Mouse (Mus musculus) heart, embryonic 14.5 days (tissue): ENCODE results near the gene Rab13. TPM values are rescaled to one million over a fixed set of nuclear protein-coding genes. Genes with fewer than 3 reads are reported as not detected.

Experiments used
- ATAC-seq: fragments of 200-750 bp; cut with Nextera tagmentation; 2 replicates; pipeline ENCODE4 v1.8.0; 2017; ENCODE audit warnings: low read depth, moderate TSS enrichment; ENCODE audit not compliant: insufficient number of reproducible peaks, insufficient read depth, low FRiP score
- H3K27ac ChIP-seq, 2 experiments: fragments of 200-500 bp in 1 of 2; fragments of 300-500 bp in 1 of 2; sonication (generic) in 1 of 2; replicated peaks in 1 of 2; 2 replicates each; pipeline ENCODE4 v1.5.1; 2012 to 2014; ENCODE audit warnings: low read depth in 2 of 2, low read length in 2 of 2, control low read depth in 1 of 2, mild to moderate bottlenecking in 1 of 2, mixed read lengths in 1 of 2; ENCODE audit not compliant: control insufficient read depth in 1 of 2, insufficient read depth in 1 of 2
- H3K27me3 ChIP-seq: fragments of 300-500 bp; sonication (generic); 2 replicates; pipeline ENCODE4 v1.6.1; 2014; ENCODE audit warnings: mild to moderate bottlenecking, low read length, control low read depth; ENCODE audit not compliant: control insufficient read depth, insufficient read depth
- H3K36me3 ChIP-seq: fragments of 300-500 bp; sonication (generic); 2 replicates; pipeline ENCODE4 v1.6.1; 2014; ENCODE audit warnings: mild to moderate bottlenecking, control low read depth, low read length, mixed read lengths; ENCODE audit not compliant: control insufficient read depth, insufficient read depth
- H3K4me1 ChIP-seq, 2 experiments: fragments of 200-500 bp in 1 of 2; fragments of 300-500 bp in 1 of 2; sonication (generic) in 1 of 2; 2 replicates each; pipeline ENCODE4 v1.6.1; 2012 to 2014; ENCODE audit warnings: low read length in 2 of 2, control low read depth in 1 of 2, mixed read lengths in 1 of 2; ENCODE audit not compliant: control insufficient read depth in 2 of 2, insufficient read depth in 2 of 2
- H3K4me2 ChIP-seq: fragments of 300-500 bp; sonication (generic); 2 replicates; pipeline ENCODE4 v1.6.1; 2014; ENCODE audit warnings: mild to moderate bottlenecking, low read length
- H3K4me3 ChIP-seq, 2 experiments: fragments of 200-500 bp in 1 of 2; fragments of 300-500 bp in 1 of 2; sonication (generic) in 1 of 2; 2 replicates each; pipeline ENCODE4 v1.5.1; 2012 to 2014; ENCODE audit warnings: low read length in 2 of 2, mild to moderate bottlenecking in 2 of 2, control low read depth in 1 of 2, low read depth in 1 of 2, moderate library complexity in 1 of 2; ENCODE audit not compliant: control insufficient read depth in 1 of 2, insufficient read depth in 1 of 2
- H3K9ac ChIP-seq: fragments of 300-500 bp; sonication (generic); 2 replicates; pipeline ENCODE4 v1.6.1; 2014; ENCODE audit warnings: mild to moderate bottlenecking, low read length
- H3K9me3 ChIP-seq: fragments of 300-500 bp; sonication (generic); 2 replicates; pipeline ENCODE4 v1.6.1; 2016; ENCODE audit warnings: low read length, control low read depth; ENCODE audit not compliant: control insufficient read depth
- WGBS: fragments of 180-500 bp; shearing (Covaris S2); extraction: QIAGEN DNeasy Blood & Tissue Kit; methylation state at CpG from one replicate; pipeline ENCODE4 v1.1.7; 2014; 5-methylcytosine and 5-hydroxymethylcytosine counted together
- polyA plus RNA-seq: library from polyadenylated mRNA; unstranded; fragments of >200 nt; fragmentation: Nextera tagmentation; extraction: Ambion mirVana; gene quantifications from 2 replicates; pipeline ENCODE4 v1.2.1, GENCODE M21; 2014

Gene Rab13
- polyA plus RNA-seq, 1 experiment from 2014 or later, result 12.1 TPM

DNA sequence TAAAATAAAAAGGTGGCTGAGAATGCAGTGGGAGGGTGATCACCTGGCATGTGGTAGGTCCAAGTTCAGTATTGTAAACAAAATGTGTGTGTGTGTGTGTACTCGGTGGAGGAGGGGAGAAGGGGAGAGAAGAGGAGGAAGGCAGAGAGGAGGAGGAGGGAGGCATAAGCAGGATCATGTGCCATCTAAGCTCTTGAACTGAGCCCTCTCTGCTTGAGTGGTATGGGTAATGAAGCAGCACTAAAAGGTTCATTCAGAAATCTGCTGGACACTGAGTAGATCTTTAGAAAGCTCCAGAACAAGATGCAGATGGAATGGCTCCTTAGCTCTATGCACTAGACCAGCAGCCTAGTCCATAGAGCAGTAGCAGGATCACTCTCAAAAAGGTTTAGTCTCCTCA lies 10.6 kb upstream of the Rab13 start:
- peaks cover 5% of the 10 kb centered on the region for H3K36me3 ChIP-seq
- no peaks in the 10 kb centered on the region for H3K27me3 ChIP-seq
- H3K4me1 ChIP-seq, result peaks cover 0 to 2% of the 10 kb centered on the region in 2 experiments; a peak in 1 of 4 replicates
- 73% methylated on average over 1 of the region's 1 CpGs for WGBS
- ATAC-seq, result no peak
- no peak overlapping the region for H3K4me2 ChIP-seq
- no peak overlapping the region for H3K4me3 ChIP-seq
- H3K27ac ChIP-seq, result no peak overlapping the region
- no peak overlapping the region for H3K9ac ChIP-seq
- no peaks in the 10 kb centered on the region for H3K9me3 ChIP-seq

DNA sequence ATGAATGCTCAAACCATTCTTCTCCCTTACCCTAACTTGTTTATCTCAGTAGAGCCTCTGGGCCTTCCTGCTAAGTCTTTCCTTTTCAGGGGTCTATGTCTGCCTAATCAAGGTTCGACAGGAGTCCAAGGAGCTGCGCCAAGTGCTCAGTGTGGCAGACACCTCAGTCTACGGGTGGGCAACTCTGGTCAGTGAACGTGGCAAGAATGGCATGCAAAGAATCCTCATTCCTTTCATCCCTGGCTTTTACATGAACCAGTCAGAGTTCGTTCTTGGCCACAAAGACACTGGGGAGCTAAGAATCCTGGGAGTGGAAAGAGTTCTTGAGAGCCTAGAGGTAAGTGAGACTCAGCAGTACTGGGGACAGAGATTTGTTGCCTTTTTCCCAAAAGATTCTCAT lies 9.9 kb upstream of the Rab13 start:
- peak overlapping the region; percentile 1 to 39; a peak in 1 of 4 replicates for H3K27ac ChIP-seq
- 18% methylated on average over 5 of the region's 5 CpGs for WGBS

DNA sequence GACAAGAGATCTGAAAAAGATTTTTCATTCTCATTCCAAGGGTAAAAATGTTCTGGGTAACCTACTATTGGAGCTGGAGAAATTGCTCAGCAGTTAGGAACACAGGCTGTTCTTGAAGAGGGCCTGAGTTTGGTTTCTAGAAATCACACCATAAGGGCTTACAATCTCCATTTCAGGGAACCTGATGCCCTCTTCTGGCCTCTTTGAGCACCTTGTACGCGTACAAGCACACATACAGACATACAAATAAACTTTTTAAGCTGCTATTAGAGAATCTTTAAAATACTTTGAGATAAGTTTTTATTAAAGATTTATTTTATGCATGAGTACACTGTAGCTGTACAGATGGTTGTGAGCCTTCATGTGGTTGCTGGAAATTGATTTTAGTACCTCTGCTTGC lies 8.9 kb upstream of the Rab13 start:
- no peak for ATAC-seq
- Histone ChIP-seq H3K4me1 (peaks cover 0 to 2% of the 10 kb centered on the region in 2 experiments; a peak in 1 of 4 replicates), H3K9ac (no peak overlapping the region), H3K36me3 (peaks cover 22% of the 10 kb centered on the region), H3K9me3 (no peaks in the 10 kb centered on the region), H3K4me3 (no peak overlapping the region), H3K27ac (no peak overlapping the region), H3K4me2 (no peak overlapping the region), H3K27me3 (no peaks in the 10 kb centered on the region)
- WGBS, result 95% methylated on average over 2 of the region's 2 CpGs

More for the DNA sequence above, 9.9 kb upstream of the Rab13 start:
- no peak overlapping the region for H3K4me3 ChIP-seq
- peaks cover 12% of the 10 kb centered on the region for H3K36me3 ChIP-seq
- H3K27me3 ChIP-seq, result no peaks in the 10 kb centered on the region
- no peaks in the 10 kb centered on the region for H3K9me3 ChIP-seq
- H3K4me1 ChIP-seq, result peaks cover 0 to 2% of the 10 kb centered on the region in 2 experiments; a peak in 1 of 4 replicates
- H3K4me2 ChIP-seq, result no peak overlapping the region
- H3K9ac ChIP-seq, result no peak overlapping the region
- peak; percentile 29 for ATAC-seq

DNA sequence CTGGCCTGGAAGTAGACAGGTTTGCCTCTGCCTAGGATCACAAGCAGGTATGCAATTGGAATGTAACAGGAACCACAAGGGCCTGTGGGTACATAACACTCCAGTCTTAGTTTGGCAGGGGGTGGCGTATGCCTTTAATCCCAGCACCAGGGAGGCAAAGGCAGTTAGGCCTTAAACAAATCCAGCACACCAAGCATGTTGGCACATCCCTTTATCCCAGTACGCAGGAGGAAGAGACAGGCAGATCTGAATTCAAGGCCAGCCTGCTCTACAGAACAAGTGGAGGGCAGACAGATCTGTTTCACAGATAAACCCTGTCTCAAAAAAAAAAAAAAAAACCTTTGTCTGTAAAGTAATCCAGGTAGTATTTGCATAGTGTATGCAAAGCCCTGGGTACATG lies 4.8 kb upstream of the Rab13 start:
- peaks cover 7 to 17% of the 10 kb centered on the region in 2 experiments for H3K4me1 ChIP-seq
- H3K4me3 ChIP-seq, result no peak overlapping the region
- peak overlapping the region in 1 of 2 experiments; percentile 15; a peak in 2 of 4 replicates for H3K27ac ChIP-seq
- H3K27me3 ChIP-seq, result no peaks in the 10 kb centered on the region
- no peaks in the 10 kb centered on the region for H3K9me3 ChIP-seq
- peaks cover 53% of the 10 kb centered on the region for H3K36me3 ChIP-seq
- ATAC-seq, result no peak
- H3K4me2 ChIP-seq, result no peak overlapping the region
- WGBS, result 82% methylated on average over 2 of the region's 2 CpGs
- H3K9ac ChIP-seq, result no peak overlapping the region

DNA sequence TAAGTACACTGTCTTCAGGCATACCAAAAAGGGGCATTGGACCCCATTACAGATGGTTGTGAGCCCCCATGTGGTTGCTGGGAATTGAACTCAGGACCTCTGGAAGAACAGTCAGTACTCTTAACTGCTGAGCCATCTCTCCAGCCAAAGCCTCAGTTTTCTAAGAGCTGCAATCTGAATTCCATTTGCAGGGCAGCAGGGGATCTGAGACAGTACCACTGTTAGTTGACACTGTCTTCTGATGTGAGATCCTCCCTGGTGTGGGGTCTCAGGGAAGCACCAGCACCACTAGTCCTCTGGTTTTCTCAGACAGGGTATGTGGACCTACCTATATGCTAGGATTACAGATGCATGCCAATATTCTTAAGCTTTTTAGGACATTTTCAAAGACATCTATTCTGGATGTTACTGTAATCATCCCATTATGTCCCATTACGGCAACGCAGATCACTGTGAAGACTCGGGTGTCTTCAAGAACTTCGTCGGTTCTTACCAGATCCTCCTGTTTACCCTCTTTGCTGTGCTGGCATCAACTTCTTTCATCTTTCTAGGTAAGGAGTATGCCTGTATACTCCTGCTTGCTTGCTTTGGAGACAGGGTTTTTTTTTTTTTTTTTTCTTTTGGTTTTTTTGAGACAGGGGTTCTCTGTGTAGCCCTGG lies 3.5 kb upstream of the Rab13 start:
- peaks cover 53% of the 10 kb centered on the region for H3K36me3 ChIP-seq
- H3K4me3 ChIP-seq, result no peak overlapping the region
- 88% methylated on average over 5 of the region's 5 CpGs for WGBS
- H3K4me2 ChIP-seq, result no peak overlapping the region
- H3K4me1 ChIP-seq, result peaks cover 7 to 21% of the 10 kb centered on the region in 2 experiments; a peak in 3 of 4 replicates
- no peaks in the 10 kb centered on the region for H3K9me3 ChIP-seq
- H3K27me3 ChIP-seq, result no peaks in the 10 kb centered on the region
- no peak overlapping the region for H3K27ac ChIP-seq
- no peak overlapping the region for H3K9ac ChIP-seq
- no peak for ATAC-seq

DNA sequence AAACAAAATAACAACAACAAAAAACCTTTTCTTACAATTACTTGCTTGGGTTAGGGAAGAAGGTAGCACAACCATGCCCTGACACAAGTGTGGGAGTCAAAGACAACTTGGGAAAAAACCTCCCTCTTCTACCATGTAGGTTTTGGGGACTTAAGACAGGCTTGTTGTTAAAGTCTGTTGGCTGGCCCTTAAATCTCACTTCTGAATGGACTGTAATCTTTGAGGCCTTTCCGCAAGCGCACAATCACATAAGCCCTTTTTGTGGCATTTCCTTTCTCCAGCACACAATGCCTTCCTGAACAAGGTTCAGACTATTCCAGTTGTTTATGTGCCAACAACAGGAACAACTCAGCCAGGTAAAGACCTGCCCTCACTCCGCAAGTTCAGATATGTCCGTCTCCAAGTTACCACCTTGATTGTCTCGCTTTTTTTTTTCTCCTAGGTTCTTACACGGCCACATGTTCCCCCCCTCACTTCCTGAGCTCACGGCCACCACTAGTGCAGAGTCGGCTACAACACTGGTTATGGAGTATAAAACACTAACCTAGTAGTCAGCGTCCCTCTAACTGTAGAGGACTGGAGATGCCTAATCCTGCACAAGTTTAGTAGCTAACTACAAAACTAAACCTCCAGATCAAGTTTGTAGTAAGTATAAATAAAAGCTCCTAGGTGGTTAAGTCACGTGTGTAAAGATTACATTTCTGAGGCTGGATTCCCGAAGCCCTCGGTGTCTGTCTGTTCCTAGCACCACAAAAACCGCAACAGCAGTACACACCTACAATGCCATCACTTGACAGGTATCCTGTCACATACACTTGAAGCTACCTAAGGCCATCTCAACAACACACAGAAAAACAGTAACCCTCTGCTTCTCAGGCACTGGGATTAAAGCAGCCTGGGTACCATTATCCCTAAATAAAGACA lies 1.8 kb upstream of the Rab13 start:
- Histone ChIP-seq H3K27ac (no peak overlapping the region), H3K36me3 (peaks cover 53% of the 10 kb centered on the region), H3K4me2 (peak overlapping the region; percentile 88), H3K4me1 (peaks cover 7 to 21% of the 10 kb centered on the region in 2 experiments; a peak in 3 of 4 replicates), H3K9me3 (no peaks in the 10 kb centered on the region), H3K27me3 (no peaks in the 10 kb centered on the region), H3K9ac (peak overlapping the region; percentile 85), H3K4me3 (peak overlapping the region in 1 of 2 experiments; percentile 62)
- no peak for ATAC-seq
- WGBS, result 60% methylated on average over 13 of the region's 13 CpGs

DNA sequence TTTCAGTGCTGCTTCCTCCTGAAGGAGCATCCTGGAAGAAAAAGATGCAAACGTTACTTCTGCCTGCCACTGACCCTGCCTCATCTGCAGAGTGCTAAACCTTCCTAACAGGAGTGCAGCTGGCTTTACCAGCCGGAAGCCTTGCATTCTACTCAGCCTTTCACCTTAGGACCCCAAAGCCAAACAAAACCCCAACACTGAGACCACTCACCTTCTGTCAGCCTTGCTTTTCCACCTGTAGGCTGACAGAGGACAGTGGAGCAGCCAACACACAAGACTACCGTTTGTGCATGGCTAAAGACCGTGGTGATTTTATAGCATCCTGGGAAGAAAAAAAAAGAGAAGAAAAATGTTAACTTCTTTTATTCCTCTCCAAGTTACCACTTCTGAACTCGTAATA lies 772 bp upstream of the Rab13 start:
- Histone ChIP-seq H3K9me3 (no peaks in the 10 kb centered on the region), H3K4me1 (peaks cover 7 to 21% of the 10 kb centered on the region in 2 experiments; a peak in 3 of 4 replicates), H3K4me2 (peak overlapping the region; percentile 88), H3K27me3 (no peaks in the 10 kb centered on the region), H3K27ac (peak overlapping the region in 1 of 2 experiments; percentile 86; a peak in 1 of 4 replicates), H3K36me3 (peaks cover 50% of the 10 kb centered on the region), H3K4me3 (peak overlapping the region; percentile 62 to 95), H3K9ac (peak overlapping the region; percentile 85)
- 13% methylated on average over 5 of the region's 5 CpGs for WGBS
- ATAC-seq, result no peak
